Mouse (Mus musculus) gastrocnemius, postnatal 4 days (tissue): ENCODE results near the gene 2300002M23Rik. TPM values are rescaled to one million over a fixed set of nuclear protein-coding genes. Genes with fewer than 3 reads are reported as not detected.

ENCODE experiments used
- DNase-seq, 2 experiments: peaks; one replicate each; pipeline ENCODE4 v3.0.0; 2021 to 2022; ENCODE audit warnings: low spot score in 2 of 2, mixed read lengths in 2 of 2
- total RNA-seq, 2 experiments: library from RNA; stranded (reverse); gene quantifications; 2 replicates each; pipeline ENCODE4 v1.2.3; 2021

The 2300002M23Rik gene
- total RNA-seq, 2 experiments from 2014 or later = not detected

GRCm38 (mm10) chr17:35601249-35601648, 34.0 kb downstream of the 2300002M23Rik start, which contains the start of gene Sfta2:
Sfta2 (plus strand) TSS chr17:35601549.
- no peak for DNase-seq

- DNase-seq = no peak
Observed at GRCm38 (mm10) chr17:35601736-35602354, 34.6 kb downstream of the 2300002M23Rik start.

- no peak for DNase-seq
Observed at GRCm38 (mm10) chr17:35617127-35617526, 49.9 kb downstream of the 2300002M23Rik start.

Other genes with a start within 250 kb of the 2300002M23Rik start
- gene H2-Q1, start 247.0 kb upstream of the 2300002M23Rik start, total RNA-seq = under 1 TPM; 0.52 to 0.67 TPM
- under 1 TPM; 0.59 to 0.93 TPM for gene H2-Q2, start 225.2 kb upstream of the 2300002M23Rik start, total RNA-seq
- gene H2-Q4, start 187.8 kb upstream of the 2300002M23Rik start, total RNA-seq = 1 to 10 TPM; 5.2 to 6.2 TPM
- under 1 TPM; 0.34 to 0.41 TPM for gene H2-Q6, start 142.6 kb upstream of the 2300002M23Rik start, total RNA-seq
- 1 to 10 TPM in 1 of 2 experiments, under 1 TPM in 1; 0.71 to 1.0 TPM for gene H2-Q7, start 128.3 kb upstream of the 2300002M23Rik start, total RNA-seq
- gene H2-Q10, start 97.4 kb upstream of the 2300002M23Rik start, total RNA-seq = 1 to 10 TPM in 1 of 2 experiments, under 1 TPM in 1; 0.32 to 1.6 TPM
- under 1 TPM; 0.20 to 0.26 TPM for gene Pou5f1, start 61.4 kb upstream of the 2300002M23Rik start, total RNA-seq
- gene Tcf19, start 50.6 kb upstream of the 2300002M23Rik start, total RNA-seq = 10 to 100 TPM; 28.1 to 29.9 TPM
- 10 to 100 TPM; 13.8 to 15.0 TPM for gene Cchcr1, start 50.4 kb upstream of the 2300002M23Rik start, total RNA-seq
- not detected for gene Psors1c2, start 34.2 kb upstream of the 2300002M23Rik start, total RNA-seq
- under 1 TPM; 0.29 to 0.39 TPM for gene Cdsn, start 15.3 kb upstream of the 2300002M23Rik start, total RNA-seq
- gene Sfta2, start 34.1 kb downstream of the 2300002M23Rik start, total RNA-seq = not detected
- gene Gm9573, start 59.2 kb downstream of the 2300002M23Rik start, total RNA-seq = not detected
- not detected for gene Mucl3, start 76.2 kb downstream of the 2300002M23Rik start, total RNA-seq
- gene Vars2, start 100.1 kb downstream of the 2300002M23Rik start, total RNA-seq = 10 to 100 TPM; 22.1 to 24.4 TPM
- gene Gtf2h4, start 106.3 kb downstream of the 2300002M23Rik start, total RNA-seq = 10 to 100 TPM; 20.6 to 29.2 TPM
- gene Ddr1, start 137.2 kb downstream of the 2300002M23Rik start, total RNA-seq = 10 to 100 TPM; 69.6 to 71.4 TPM